Mouse (Mus musculus): ENCODE measurements at regions not wholly inside any gene's neighbourhood (a gene's known extent, or its start where the extent isn't known, plus 50 kb on each side); places are given as distances from the start of the nearest gene placed in this dataset.

GRCm38 (mm10) chr13:48015296-48015695 is 245.7 kb upstream of the Id4 start:
- no peak for DNase-seq (ENCODE audit: low read depth in 3 of 3, low spot score in 3 of 3)
- H3K27ac ChIP-seq, result no peak overlapping the region
- WGBS (ENCODE audit: insufficient replicate concordance), result 64% methylated on average over 4 of the region's 4 CpGs

GRCm38 (mm10) chr13:48016051-48016450 is 245.0 kb upstream of the Id4 start:
- no peak overlapping the region for H3K4me2 ChIP-seq (ENCODE audit: low read depth)
- H3K4me3 ChIP-seq (ENCODE audit: insufficient read depth in 1 of 2, low read depth in 2 of 2, low read length in 2 of 2), result no peak overlapping the region
- no peaks in the 10 kb centered on the region for H3K9me3 ChIP-seq (ENCODE audit: control insufficient read depth, low read length)
- no peaks in the 10 kb centered on the region for H3K27me3 ChIP-seq (ENCODE audit: control insufficient read depth, insufficient read depth, low read length)
- H3K27ac ChIP-seq, result no peak overlapping the region
- WGBS (ENCODE audit: insufficient replicate concordance), result 54% methylated on average over 3 of the region's 3 CpGs
- no peaks in the 10 kb centered on the region for H3K36me3 ChIP-seq (replicated peaks; ENCODE audit: control insufficient read depth, insufficient read depth, low read depth)
- no peak for TF ChIP-seq CTCF (IDR thresholded peaks at IDR 0.05; ENCODE audit: low read depth)
- no peak for TF ChIP-seq EP300 (IDR thresholded peaks at IDR 0.05; ENCODE audit: low read depth)
- no peak overlapping the region for H3K9ac ChIP-seq (replicated peaks)
- DNase-seq (ENCODE audit: low read depth in 3 of 3, low spot score in 3 of 3) (no peak), ATAC-seq (ENCODE audit: insufficient read depth) (no peak)
- H3K4me1 ChIP-seq (replicated peaks; ENCODE audit: control insufficient read depth in 2 of 2, insufficient read depth in 2 of 2, low read length in 1 of 2), result no peaks in the 10 kb centered on the region

More at GRCm38 (mm10) chr13:48015296-48015695, 245.7 kb upstream of the Id4 start:
- H3K4me2 ChIP-seq (ENCODE audit: low read depth), result no peak overlapping the region
- no peaks in the 10 kb centered on the region for H3K27me3 ChIP-seq (ENCODE audit: control insufficient read depth, insufficient read depth, low read length)
- TF ChIP-seq CTCF (IDR thresholded peaks at IDR 0.05; ENCODE audit: low read depth), result no peak; the same call in 1 of the 2 replicates
- TF ChIP-seq EP300 (IDR thresholded peaks at IDR 0.05; ENCODE audit: low read depth), result no peak
- no peaks in the 10 kb centered on the region for H3K4me1 ChIP-seq (replicated peaks; ENCODE audit: control insufficient read depth in 2 of 2, insufficient read depth in 2 of 2, low read length in 1 of 2)
- no peaks in the 10 kb centered on the region for H3K9me3 ChIP-seq (ENCODE audit: control insufficient read depth, low read length)
- no peak for ATAC-seq (ENCODE audit: insufficient read depth)
- H3K9ac ChIP-seq (replicated peaks), result no peak overlapping the region
- no peaks in the 10 kb centered on the region for H3K36me3 ChIP-seq (replicated peaks; ENCODE audit: control insufficient read depth, insufficient read depth, low read depth)
- no peak overlapping the region for H3K4me3 ChIP-seq (ENCODE audit: insufficient read depth in 1 of 2, low read depth in 2 of 2, low read length in 2 of 2)

GRCm38 (mm10) chr13:48016606-48017005 is 244.4 kb upstream of the Id4 start:
- Histone ChIP-seq H3K36me3 (replicated peaks; ENCODE audit: control insufficient read depth, insufficient read depth, low read depth) (no peaks in the 10 kb centered on the region), H3K27ac (no peak overlapping the region), H3K4me2 (ENCODE audit: low read depth) (no peak overlapping the region), H3K4me3 (ENCODE audit: insufficient read depth in 1 of 2, low read depth in 2 of 2, low read length in 2 of 2) (no peak overlapping the region), H3K27me3 (ENCODE audit: control insufficient read depth, insufficient read depth, low read length) (no peaks in the 10 kb centered on the region), H3K4me1 (replicated peaks; ENCODE audit: control insufficient read depth in 2 of 2, insufficient read depth in 2 of 2, low read length in 1 of 2) (no peaks in the 10 kb centered on the region), H3K9me3 (ENCODE audit: control insufficient read depth, low read length) (no peaks in the 10 kb centered on the region), H3K9ac (replicated peaks) (no peak overlapping the region)
- DNase-seq (ENCODE audit: low read depth in 3 of 3, low spot score in 3 of 3) (no peak), ATAC-seq (ENCODE audit: insufficient read depth) (no peak)
- WGBS (ENCODE audit: insufficient replicate concordance), result 66% methylated on average over 6 of the region's 6 CpGs
- no peak for TF ChIP-seq CTCF (IDR thresholded peaks at IDR 0.05; ENCODE audit: low read depth)
- no peak for TF ChIP-seq EP300 (IDR thresholded peaks at IDR 0.05; ENCODE audit: low read depth)

- Histone ChIP-seq H3K4me1 (replicated peaks; ENCODE audit: control insufficient read depth in 2 of 2, insufficient read depth in 2 of 2, low read length in 1 of 2) (no peaks in the 10 kb centered on the region), H3K4me3 (ENCODE audit: insufficient read depth in 1 of 2, low read depth in 2 of 2, low read length in 2 of 2) (no peak overlapping the region), H3K4me2 (ENCODE audit: low read depth) (no peak overlapping the region), H3K27me3 (ENCODE audit: control insufficient read depth, insufficient read depth, low read length) (no peaks in the 10 kb centered on the region), H3K9ac (replicated peaks) (no peak overlapping the region), H3K27ac (no peak overlapping the region), H3K9me3 (ENCODE audit: control insufficient read depth, low read length) (no peaks in the 10 kb centered on the region), H3K36me3 (replicated peaks; ENCODE audit: control insufficient read depth, insufficient read depth, low read depth) (no peaks in the 10 kb centered on the region)
- 60% methylated on average over 8 of the region's 8 CpGs for WGBS (ENCODE audit: insufficient replicate concordance)
- no peak for TF ChIP-seq CTCF (IDR thresholded peaks at IDR 0.05; ENCODE audit: low read depth)
- TF ChIP-seq EP300 (IDR thresholded peaks at IDR 0.05; ENCODE audit: low read depth), result no peak
- ATAC-seq (ENCODE audit: insufficient read depth) (no peak), DNase-seq (ENCODE audit: low read depth in 3 of 3, low spot score in 3 of 3) (no peak)
These were observed 243.4 kb upstream of the Id4 start for GRCm38 (mm10) chr13:48017649-48018048.

- 44% methylated on average over 5 of the region's 5 CpGs for WGBS (ENCODE audit: insufficient replicate concordance)
- no peak overlapping the region for H3K4me2 ChIP-seq (ENCODE audit: low read depth)
- no peak overlapping the region for H3K9ac ChIP-seq (replicated peaks)
- no peaks in the 10 kb centered on the region for H3K4me1 ChIP-seq (replicated peaks; ENCODE audit: control insufficient read depth in 2 of 2, insufficient read depth in 2 of 2, low read length in 1 of 2)
- no peaks in the 10 kb centered on the region for H3K9me3 ChIP-seq (ENCODE audit: control insufficient read depth, low read length)
- H3K27me3 ChIP-seq (ENCODE audit: control insufficient read depth, insufficient read depth, low read length), result no peaks in the 10 kb centered on the region
- TF ChIP-seq EP300 (IDR thresholded peaks at IDR 0.05; ENCODE audit: low read depth) (no peak), CTCF (IDR thresholded peaks at IDR 0.05; ENCODE audit: low read depth) (no peak)
- no peak for DNase-seq (ENCODE audit: low read depth in 3 of 3, low spot score in 3 of 3)
- H3K36me3 ChIP-seq (replicated peaks; ENCODE audit: control insufficient read depth, insufficient read depth, low read depth), result no peaks in the 10 kb centered on the region
- no peak overlapping the region for H3K4me3 ChIP-seq (ENCODE audit: insufficient read depth in 1 of 2, low read depth in 2 of 2, low read length in 2 of 2)
- no peak for ATAC-seq (ENCODE audit: insufficient read depth)
- no peak overlapping the region for H3K27ac ChIP-seq
These were observed 242.4 kb upstream of the Id4 start for GRCm38 (mm10) chr13:48018606-48019005.
